In the genomic region with DNA sequence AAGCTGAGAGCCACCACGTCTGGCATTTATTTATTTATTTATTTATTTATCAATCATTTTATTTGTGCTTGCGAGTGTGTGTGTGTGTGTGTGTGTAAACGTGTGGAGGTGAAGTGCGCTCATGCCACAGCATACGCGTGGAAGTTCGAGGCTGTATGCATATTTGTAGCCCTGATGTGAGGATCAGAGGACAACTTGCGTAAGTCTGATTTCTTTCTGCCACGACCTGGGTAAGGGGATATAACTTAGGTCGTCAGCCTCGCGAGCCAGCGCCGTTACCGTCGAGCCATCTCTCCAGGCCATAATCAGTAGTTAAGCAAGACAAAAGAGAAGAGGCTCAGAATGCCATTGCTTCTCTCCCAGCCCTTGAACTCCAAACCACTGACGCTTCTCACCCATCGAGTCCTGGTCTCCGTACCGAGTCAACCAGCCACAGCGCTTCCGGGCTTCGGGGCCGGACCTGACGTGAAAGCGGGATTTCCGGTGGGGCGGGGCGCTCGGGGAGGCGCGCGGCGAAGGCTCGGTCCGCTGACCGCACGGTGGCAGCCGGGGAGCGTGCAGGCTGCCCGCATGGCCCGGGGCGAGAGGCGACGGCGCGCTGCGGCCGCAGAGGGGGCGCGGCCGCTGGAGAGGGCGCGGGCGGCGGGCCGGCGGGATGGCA, we compare ENCODE assay signal across 8 mouse cellular contexts. TPM values are rescaled to one million over a fixed set of nuclear protein-coding genes. Genes with fewer than 3 reads are reported as not detected.
A peak's percentile ranks its signal among the peaks of the same experiment; 100 is the strongest.
DNase-seq lines count a peak whose midpoint lies in the region; ATAC-seq and TF ChIP-seq lines count a peak whose summit lies in the region.

Gene Mogs (plus strand): TSS at position 486 of the 661 bp plus-strand sequence.

- H3K9ac ChIP-seq in ES-E14 (ENCODE audit: insufficient read depth, low read depth, low read length, poor library complexity, severe bottlenecking): peak within 1 kb of the TSS; percentile 82
- peak within 1 kb of the TSS; percentile 94 for H3K9ac ChIP-seq in forebrain, embryonic 16.5 days (replicated peaks; ENCODE audit: low read depth, low read length)
- H3K9ac ChIP-seq in neural tube, embryonic 15.5 days (replicated peaks): peak within 1 kb of the TSS; percentile 94

- in situ Hi-C loops in ES-E14 (cut with MboI; ENCODE audit: low sequenced_read_pairs in 2 of 2, unreplicated experiment in 2 of 2): no loop called here

- peaks cover 4% of the 10 kb centered on the region; the same call in 1 of the 2 replicates for H3K36me3 ChIP-seq in ES-E14 (ENCODE audit: control insufficient read depth, insufficient read depth, low read length, poor library complexity, severe bottlenecking)
- H3K36me3 ChIP-seq in forebrain, embryonic 16.5 days (ENCODE audit: control insufficient read depth, insufficient read depth): peaks cover 13% of the 10 kb centered on the region; the same call in 1 of the 2 replicates
- H3K36me3 ChIP-seq in neural tube, embryonic 15.5 days: peaks cover 35% of the 10 kb centered on the region

- no peak for DNase-seq in ES-E14 (ENCODE audit: low read depth, low spot score)
- peak; percentile 94 to 95 for DNase-seq in cerebellum, adult 18-20 months
- peak; percentile 91 for DNase-seq in heart, postnatal 25 days (ENCODE audit: low spot score)
- peak; percentile 88 to 93 for DNase-seq in layer of hippocampus, adult 18-20 months (ENCODE audit: low spot score in 2 of 2)
- peak; percentile 94 for DNase-seq in lung, adult 2 months
- peak; percentile 90 for DNase-seq in testis, postnatal 14 days (ENCODE audit: low spot score)

- no peak for TF ChIP-seq CTCF in lung, adult 2 months (IDR thresholded peaks at IDR 0.05; ENCODE audit: insufficient read depth, low read length)

- WGBS in forebrain, embryonic 16.5 days: under 1% methylated on average over 55 of the region's 58 CpGs
- 2% methylated on average over 52 of the region's 58 CpGs for WGBS in lung, adult 2 months
- 2% methylated on average over 58 of the region's 58 CpGs for WGBS in neural tube, embryonic 15.5 days

- intact Hi-C loops in heart, postnatal 25 days (cut with DNase I): loop anchor here (2.0 kb wide), 1 partner anchor 44 kb away; no protein-coding TSS in a partner anchor

- no peaks in the 10 kb centered on the region for H3K27me3 ChIP-seq in forebrain, embryonic 16.5 days (replicated peaks; ENCODE audit: control insufficient read depth, insufficient read depth, low read length)
- H3K27me3 ChIP-seq in neural tube, embryonic 15.5 days (replicated peaks): no peaks in the 10 kb centered on the region

- peak; percentile 87 for ATAC-seq in forebrain, embryonic 16.5 days
- peak; percentile 91 for ATAC-seq in neural tube, embryonic 15.5 days (ENCODE audit: low FRiP score)

- peak within 1 kb of the TSS; percentile 97 for H3K4me2 ChIP-seq in forebrain, embryonic 16.5 days (ENCODE audit: low read length)
- peak within 1 kb of the TSS; percentile 92 for H3K4me2 ChIP-seq in neural tube, embryonic 15.5 days

- H3K4me3 ChIP-seq in ES-E14 (ENCODE audit: insufficient read depth in 1 of 2, low read depth in 1 of 2, low read length in 2 of 2, poor library complexity in 1 of 2, severe bottlenecking in 1 of 2): peak within 1 kb of the TSS; percentile 85 to 99
- H3K4me3 ChIP-seq in forebrain, embryonic 16.5 days (replicated peaks; ENCODE audit: low read length): peak within 1 kb of the TSS; percentile 90
- peak within 1 kb of the TSS; percentile 99 for H3K4me3 ChIP-seq in lung, adult 2 months (replicated peaks; ENCODE audit: extremely low read depth, low read depth, low read length)
- peak within 1 kb of the TSS; percentile 88 for H3K4me3 ChIP-seq in neural tube, embryonic 15.5 days (replicated peaks)

- H3K27ac ChIP-seq in ES-E14 (ENCODE audit: insufficient read depth, low read depth, low read length, poor library complexity, severe bottlenecking): no peak within 1 kb of the TSS
- H3K27ac ChIP-seq in forebrain, embryonic 16.5 days (ENCODE audit: low read length): peak within 1 kb of the TSS; percentile 71
- peak within 1 kb of the TSS; percentile 83 for H3K27ac ChIP-seq in neural tube, embryonic 15.5 days (replicated peaks)

- no peaks in the 10 kb centered on the region for H3K9me3 ChIP-seq in ES-E14 (ENCODE audit: control insufficient read depth, insufficient read depth, low read depth, low read length)
- no peaks in the 10 kb centered on the region for H3K9me3 ChIP-seq in forebrain, embryonic 16.5 days (ENCODE audit: control insufficient read depth, low read length)
- no peaks in the 10 kb centered on the region for H3K9me3 ChIP-seq in neural tube, embryonic 15.5 days (replicated peaks)

- peak; percentile 96 for TF ChIP-seq POLR2A in lung, adult 2 months (IDR thresholded peaks at IDR 0.05; ENCODE audit: borderline replicate concordance, extremely low read depth, low read depth, low read length)

- H3K4me1 ChIP-seq in ES-E14 (ENCODE audit: control insufficient read depth in 2 of 2, insufficient read depth in 2 of 2, low read length in 2 of 2, poor library complexity in 1 of 2): peaks cover 0 to 3% of the 10 kb centered on the region in 2 experiments; a peak in 2 of 4 replicates
- H3K4me1 ChIP-seq in forebrain, embryonic 16.5 days (replicated peaks; ENCODE audit: control insufficient read depth, insufficient read depth, low read length): peaks cover 34% of the 10 kb centered on the region
- peaks cover 3% of the 10 kb centered on the region; the same call in 1 of the 2 replicates for H3K4me1 ChIP-seq in lung, adult 2 months (ENCODE audit: control insufficient read depth, insufficient read depth, low read length)
- H3K4me1 ChIP-seq in neural tube, embryonic 15.5 days: peaks cover 49% of the 10 kb centered on the region

TF ChIP-seq in ES-E14, 5 proteins besides CTCF, POLR2A, EP300 and RAD21:
- TF ChIP-seq CHD2 (IDR thresholded peaks at IDR 0.05; ENCODE audit: low read depth, low read length) (no peak), HCFC1 (IDR thresholded peaks at IDR 0.05; ENCODE audit: borderline replicate concordance, insufficient read depth, low read length) (no peak), MAFK (IDR thresholded peaks at IDR 0.05; ENCODE audit: insufficient read depth, low read depth, low read length) (no peak), ZNF384 (IDR thresholded peaks at IDR 0.05; ENCODE audit: low read depth, low read length) (no peak), ZC3H11A (IDR thresholded peaks at IDR 0.05; ENCODE audit: borderline replicate concordance, low read depth, low read length) (no peak)

RNA-seq across cellular contexts. Expression of gene Mogs, which starts in this region (rescaled TPM):
- total RNA-seq in ES-E14 (2012; rRNA removed): 42.3 and 92.6 TPM in 2 replicates
- polyA plus RNA-seq in forebrain, embryonic 16.5 days (2015; fragmentation: Nextera tagmentation; extraction: Ambion mirVana): 21.8 and 22.6 TPM in 2 replicates
- total RNA-seq in heart, postnatal 25 days (2021): 1 to 10 TPM; 8.4 to 9.0 TPM
- total RNA-seq in layer of hippocampus, adult 18-20 months (2021): 10 to 100 TPM; 27.0 TPM
- polyA plus RNA-seq in lung, adult 2 months (2012; rRNA removed): 40.6 and 44.1 TPM in 2 replicates
- polyA plus RNA-seq in neural tube, embryonic 15.5 days (2015; fragmentation: Nextera tagmentation; extraction: Ambion mirVana): 26.1 and 31.3 TPM in 2 replicates
